ENCODE assay signal across 11 mouse cellular contexts in the genomic region with DNA sequence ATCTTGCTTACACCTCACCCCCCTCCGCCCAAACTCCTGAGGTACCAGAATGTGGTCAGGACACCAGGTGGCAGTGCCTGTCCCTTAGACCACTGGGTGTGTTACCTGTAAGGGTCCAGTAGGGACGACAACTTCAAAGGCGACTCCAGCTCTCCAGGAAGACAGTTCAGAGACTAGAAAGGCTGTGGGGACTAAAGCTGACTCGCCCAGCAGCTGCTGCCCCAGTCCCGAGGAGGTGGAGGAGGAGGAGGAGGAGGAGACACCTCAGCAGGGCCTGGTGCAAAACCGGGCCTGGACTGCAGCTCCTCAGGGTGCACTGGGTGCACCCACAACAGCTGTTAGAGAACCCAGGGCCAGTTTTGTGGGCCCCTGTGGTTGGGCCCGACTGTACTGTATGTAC. TPM values are rescaled to one million over a fixed set of nuclear protein-coding genes. Genes with fewer than 3 reads are reported as not detected.
DNase-seq lines count a peak whose midpoint lies in the region; ATAC-seq lines count a peak whose summit lies in the region.
"Had no signal": no experiment of that assay in that cellular context is flagged by ENCODE, and none has a peak within 500 bp of the region (broad histone marks: within the 10 kb centered on the region; RNA-seq: fewer than 3 reads in every experiment).

A gene (minus strand): TSS at position 232 of the 400 bp plus-strand sequence.

- no peaks in the 10 kb centered on the region for H3K4me1 ChIP-seq in heart, embryonic 15.5 days (replicated peaks)
- no peaks in the 10 kb centered on the region; the same call in 1 of the 2 replicates for H3K4me1 ChIP-seq in embryonic facial prominence, embryonic 15.5 days
- peaks cover 53% of the 10 kb centered on the region for H3K4me1 ChIP-seq in megakaryocyte, embryonic 14.5 days
- H3K4me1 ChIP-seq: forebrain, embryonic 12.5 days; midbrain, embryonic 12.5 days had no signal

- H3K36me3 ChIP-seq in heart, embryonic 15.5 days: peaks cover 36% of the 10 kb centered on the region
- H3K36me3 ChIP-seq in embryonic facial prominence, embryonic 15.5 days: peaks cover 37% of the 10 kb centered on the region
- H3K36me3 ChIP-seq in megakaryocyte, embryonic 14.5 days (replicated peaks; ENCODE audit: low read length): peaks cover 40% of the 10 kb centered on the region

- ATAC-seq in heart, embryonic 15.5 days (replicated peaks; ENCODE audit: insufficient number of reproducible peaks, insufficient read depth, low FRiP score, low read depth): no peak
- no peak for ATAC-seq in embryonic facial prominence, embryonic 15.5 days (ENCODE audit: insufficient number of reproducible peaks, low FRiP score, low TSS enrichment, low read depth)

- H3K27me3 ChIP-seq in heart, embryonic 15.5 days: peaks cover 7% of the 10 kb centered on the region; the same call in 1 of the 2 replicates
- no peaks in the 10 kb centered on the region for H3K27me3 ChIP-seq in embryonic facial prominence, embryonic 15.5 days
- peaks cover 36% of the 10 kb centered on the region for H3K27me3 ChIP-seq in megakaryocyte, embryonic 14.5 days (replicated peaks)

- intact Hi-C loops in heart, postnatal 36 days (cut with DNase I): no loop called here
- intact Hi-C loops in heart, postnatal 25 days (cut with DNase I): no loop called here
- intact Hi-C loops in left cerebral cortex, postnatal 36 days (cut with DNase I): no loop called here

- DNase-seq in heart, postnatal 36 days: no peak
- DNase-seq in A20 (ENCODE audit: low read depth, low spot score): peak; percentile 23
- DNase-seq in cerebellum, postnatal 4 days (ENCODE audit: low spot score in 2 of 2): no peak
- no peak for DNase-seq in heart, postnatal 25 days (ENCODE audit: low spot score)
- no peak for DNase-seq in left cerebral cortex, postnatal 36 days (ENCODE audit: low spot score in 2 of 2)
- DNase-seq: spleen, adult 18-20 months had no signal

- 27% methylated on average over 7 of the region's 7 CpGs for WGBS in heart, embryonic 15.5 days
- WGBS in embryonic facial prominence, embryonic 15.5 days: 32% methylated on average over 7 of the region's 7 CpGs

- no peak within 1 kb of the TSS for H3K9ac ChIP-seq in heart, embryonic 15.5 days
- H3K9ac ChIP-seq in embryonic facial prominence, embryonic 15.5 days: no peak within 1 kb of the TSS
- H3K9ac ChIP-seq: forebrain, embryonic 12.5 days; midbrain, embryonic 12.5 days had no signal

- H3K4me2 ChIP-seq in heart, embryonic 15.5 days: peak within 1 kb of the TSS; percentile 26; the same call in 1 of the 2 replicates
- peak within 1 kb of the TSS; percentile 34 for H3K4me2 ChIP-seq in embryonic facial prominence, embryonic 15.5 days (replicated peaks)
- H3K4me2 ChIP-seq: forebrain, embryonic 12.5 days; midbrain, embryonic 12.5 days had no signal

- no peaks in the 10 kb centered on the region for H3K9me3 ChIP-seq in heart, embryonic 15.5 days (replicated peaks)
- H3K9me3 ChIP-seq in embryonic facial prominence, embryonic 15.5 days (replicated peaks): no peaks in the 10 kb centered on the region
- no peaks in the 10 kb centered on the region for H3K9me3 ChIP-seq in megakaryocyte, embryonic 14.5 days
- H3K9me3 ChIP-seq: forebrain, embryonic 12.5 days had no signal

- H3K27ac ChIP-seq in heart, embryonic 15.5 days: no peak within 1 kb of the TSS
- peak within 1 kb of the TSS; percentile 76 for H3K27ac ChIP-seq in embryonic facial prominence, embryonic 15.5 days (replicated peaks)
- H3K27ac ChIP-seq: forebrain, embryonic 12.5 days; midbrain, embryonic 12.5 days had no signal

- no peak within 1 kb of the TSS; the same call in 1 of the 2 replicates for H3K4me3 ChIP-seq in heart, embryonic 15.5 days
- peak within 1 kb of the TSS; percentile 31 for H3K4me3 ChIP-seq in embryonic facial prominence, embryonic 15.5 days (replicated peaks)
- H3K4me3 ChIP-seq in megakaryocyte, embryonic 14.5 days (replicated peaks): peak within 1 kb of the TSS; percentile 81
- H3K4me3 ChIP-seq: forebrain, embryonic 12.5 days; midbrain, embryonic 12.5 days had no signal

RNA-seq across cellular contexts. Expression of the gene that starts here (rescaled TPM):
- 0.96 and 4.9 TPM in 2 replicates for polyA plus RNA-seq in heart, embryonic 15.5 days (2015; fragmentation: Nextera tagmentation; extraction: Ambion mirVana)
- total RNA-seq in heart, postnatal 36 days (2021): 1 to 10 TPM in 1 of 2 experiments, under 1 TPM in 1; 0.50 to 1.5 TPM
- polyA plus RNA-seq in embryonic facial prominence, embryonic 15.5 days (2015; fragmentation: Nextera tagmentation; extraction: Ambion mirVana): 39.7 and 40.2 TPM in 2 replicates
- polyA plus RNA-seq in megakaryocyte, embryonic 14.5 days (2012; ENCODE audit: insufficient read depth, low replicate concordance): 6.0 TPM in 1 of 2 replicates, not detected in the other
- total RNA-seq in heart, postnatal 25 days (2021): under 1 TPM; 0.36 to 0.81 TPM
- total RNA-seq in left cerebral cortex, postnatal 36 days (2021): 1 to 10 TPM; 2.2 to 2.3 TPM
